Mouse (Mus musculus) large intestine, adult 2 months (tissue): Measurements from ENCODE around the gene 4930548H24Rik. TPM values are rescaled to one million over a fixed set of nuclear protein-coding genes. Genes with fewer than 3 reads are reported as not detected.

ENCODE experiments used
- DNase-seq: peaks from one replicate; pipeline ENCODE4 v3.0.0-alpha.2; 2012; ENCODE audit warnings: low read depth, low spot score
- WGBS: fragments of 180-500 bp; shearing (Covaris S2); methylation state at CpG from one replicate; pipeline ENCODE4 v1.1.7; 2018; 5-methylcytosine and 5-hydroxymethylcytosine counted together
- polyA plus RNA-seq: library from polyadenylated mRNA; depleted of rRNA; stranded (reverse); fragments of >200 nt; gene quantifications from 2 replicates; pipeline ENCODE4 v1.2.3, GENCODE M21; 2012; rRNA removed

4930548H24Rik gene
- polyA plus RNA-seq, 1 experiment = not detected

DNA sequence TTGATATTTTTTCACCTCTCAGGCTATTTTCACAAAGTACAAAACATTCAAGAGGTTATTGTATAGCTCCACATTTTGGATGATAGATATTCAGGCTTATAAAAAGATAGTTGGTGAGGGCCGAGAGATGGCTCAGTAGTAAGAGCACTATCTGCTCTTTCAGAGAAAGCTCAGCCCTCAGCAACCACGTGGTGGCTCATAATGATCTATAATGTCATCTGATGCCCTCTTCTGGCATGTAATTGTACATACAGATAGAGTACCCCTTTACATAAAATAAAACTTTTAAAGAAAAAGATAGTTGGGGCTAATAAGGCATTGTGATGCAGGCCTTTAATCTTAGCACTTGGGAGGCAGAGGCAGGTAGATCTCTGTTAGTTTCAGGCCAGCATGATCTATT, 43.0 kb downstream of the 4930548H24Rik start:
- WGBS = 34% methylated on average over 2 of the region's 2 CpGs
- DNase-seq = no peak

DNA sequence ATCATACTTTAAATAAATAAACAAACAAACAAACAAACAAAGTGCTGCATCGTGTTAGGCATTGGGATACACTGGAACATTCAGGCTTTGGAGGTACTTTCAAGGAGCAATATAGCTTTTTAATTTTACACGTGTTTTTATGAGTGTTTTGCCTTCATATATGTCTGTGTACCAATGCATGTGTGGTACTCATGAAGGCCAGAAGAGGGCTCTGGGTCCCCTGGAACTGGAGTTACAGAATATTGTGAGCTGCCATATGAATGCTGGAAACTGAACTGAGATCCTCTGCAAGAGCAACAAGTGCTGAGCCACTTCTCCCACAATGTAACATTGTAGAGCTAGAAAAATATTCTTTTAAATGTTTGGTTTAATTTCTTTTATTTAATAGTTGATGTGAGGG, 49.7 kb downstream of the 4930548H24Rik start:
- WGBS = 84% methylated on average over 2 of the region's 2 CpGs
- no peak for DNase-seq

Other genes starting within 250 kb of the 4930548H24Rik start
- 143 and 149 TPM in 2 replicates for gene Nrbp1, start 244.9 kb upstream of the 4930548H24Rik start, polyA plus RNA-seq
- gene Gm9970, start 244.5 kb upstream of the 4930548H24Rik start, polyA plus RNA-seq = not detected in 2 replicates
- gene Krtcap3, start 234.0 kb upstream of the 4930548H24Rik start, polyA plus RNA-seq = 186 and 200 TPM in 2 replicates
- gene Ift172, start 194.6 kb upstream of the 4930548H24Rik start, polyA plus RNA-seq = 26.5 and 33.0 TPM in 2 replicates
- gene Fndc4, start 189.7 kb upstream of the 4930548H24Rik start, polyA plus RNA-seq = 1.8 and 2.6 TPM in 2 replicates
- 0.15 and 0.26 TPM in 2 replicates for gene Gckr, start 188.3 kb upstream of the 4930548H24Rik start, polyA plus RNA-seq
- gene Zfp512, start 33.3 kb upstream of the 4930548H24Rik start, polyA plus RNA-seq = 7.0 and 8.8 TPM in 2 replicates
- 8.4 and 9.0 TPM in 2 replicates for gene Gpn1, start 9.0 kb downstream of the 4930548H24Rik start, polyA plus RNA-seq
- gene Slc4a1ap, start 41.3 kb downstream of the 4930548H24Rik start, polyA plus RNA-seq = 9.0 and 11.8 TPM in 2 replicates
- 9.0 and 12.2 TPM in 2 replicates for gene Supt7l, start 42.1 kb downstream of the 4930548H24Rik start, polyA plus RNA-seq
- gene Mrpl33, start 111.2 kb downstream of the 4930548H24Rik start, polyA plus RNA-seq = 19.7 and 22.7 TPM in 2 replicates
- gene Rbks, start 211.9 kb downstream of the 4930548H24Rik start, polyA plus RNA-seq = 18.1 and 19.1 TPM in 2 replicates
- gene Babam2, start 211.9 kb downstream of the 4930548H24Rik start, polyA plus RNA-seq = 26.3 and 27.0 TPM in 2 replicates